Mouse (Mus musculus) ES-E14 (cell line): Measurements from ENCODE around the gene Golga7b.

Experiments
- CHD2 ChIP-seq: IDR thresholded peaks from 2 replicates; pipeline ENCODE4 v1.6.1; 2014; ENCODE audit warnings: mild to moderate bottlenecking, low read depth, low read length, inconsistent platforms
- MAFK ChIP-seq: IDR thresholded peaks from 2 replicates; pipeline ENCODE4 v1.6.1; 2014; ENCODE audit warnings: mild to moderate bottlenecking, low read depth, low read length, inconsistent platforms; ENCODE audit not compliant: insufficient read depth
- ZC3H11A ChIP-seq: IDR thresholded peaks from 2 replicates; pipeline ENCODE4 v1.6.1; 2012; ENCODE audit warnings: low read depth, mild to moderate bottlenecking, inconsistent platforms, low read length, borderline replicate concordance
- ZNF384 ChIP-seq: IDR thresholded peaks from 2 replicates; pipeline ENCODE4 v1.6.1; 2012; ENCODE audit warnings: low read depth, low read length, inconsistent platforms

DNA sequence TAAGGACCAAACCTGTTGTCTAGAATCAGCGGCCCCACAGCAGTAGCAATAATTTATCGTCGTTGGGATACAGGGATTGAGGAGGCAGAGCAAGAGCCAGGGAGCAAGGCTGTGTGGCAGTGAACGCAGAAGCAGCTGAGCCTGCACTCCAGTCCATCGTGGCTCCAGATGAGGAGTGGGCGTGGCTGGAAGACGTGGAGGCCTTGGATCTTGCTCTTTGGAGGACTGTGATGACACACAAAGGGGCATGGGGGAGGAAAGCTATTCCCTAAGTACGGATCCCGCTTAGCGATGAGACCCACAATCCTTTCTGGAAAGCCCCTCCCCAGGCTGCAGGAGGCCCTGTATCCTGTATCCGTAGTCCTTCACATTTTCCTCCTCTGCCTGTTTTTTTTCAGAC is 49.3 kb upstream of the Golga7b start:
- TF ChIP-seq MAFK (no peak), ZC3H11A (no peak), ZNF384 (no peak), CHD2 (no peak)
